Mouse (Mus musculus) liver, adult 2 months (tissue): ENCODE results near the gene Lcor.

ENCODE experiments used
- CTCF ChIP-seq: fragments of 200-500 bp; IDR thresholded peaks from 2 replicates; pipeline ENCODE4 v1.5.1; 2011; ENCODE audit warnings: low read depth, low read length, control low read depth
- POLR2A ChIP-seq: fragments of 200-500 bp; IDR thresholded peaks from 2 replicates; pipeline ENCODE4 v1.6.1; 2011; ENCODE audit warnings: low read length, control low read depth; ENCODE audit not compliant: insufficient read depth; ENCODE audit errors: extremely low read depth

- no peak for TF ChIP-seq CTCF
- TF ChIP-seq POLR2A = no peak
These were observed 35.3 kb upstream of the Lcor start for GRCm38 (mm10) chr19:41447166-41447565.
